Mouse (Mus musculus): Measurements from ENCODE around the gene Grid1. TPM values are rescaled to one million over a fixed set of nuclear protein-coding genes. Genes with fewer than 3 reads are reported as not detected.

Grid1 gene
- total and polyA plus RNA-seq, 2 experiments from 2014 or later, result 9.2 to 28.3 TPM

GRCm38 (mm10) chr14:35227581-35227980, 407.7 kb downstream of the Grid1 start:
- H3K4me1 ChIP-seq (ENCODE audit: insufficient read depth), result no peaks in the 10 kb centered on the region
- ATAC-seq, result no peak
- no peak for TF ChIP-seq CTCF (IDR thresholded peaks at IDR 0.05; ENCODE audit: low read depth)
- WGBS, result 96% methylated on average over 5 of the region's 5 CpGs
- no peaks in the 10 kb centered on the region for H3K27me3 ChIP-seq (ENCODE audit: insufficient read depth, low read length)
- H3K4me2 ChIP-seq (ENCODE audit: low read depth), result no peak overlapping the region
- no peaks in the 10 kb centered on the region for H3K36me3 ChIP-seq (ENCODE audit: insufficient read depth)
- H3K9ac ChIP-seq, result no peak overlapping the region
- no peak for DNase-seq
- no peak overlapping the region for H3K27ac ChIP-seq (ENCODE audit: low read depth, low read length)
- no peaks in the 10 kb centered on the region for H3K9me3 ChIP-seq (ENCODE audit: low read length)
- no peak overlapping the region for H3K4me3 ChIP-seq (ENCODE audit: low read depth, low read length)

GRCm38 (mm10) chr14:35231384-35231783, 411.5 kb downstream of the Grid1 start:
- Histone ChIP-seq H3K4me2 (ENCODE audit: low read depth) (no peak overlapping the region), H3K27me3 (ENCODE audit: insufficient read depth, low read length) (no peaks in the 10 kb centered on the region), H3K4me3 (ENCODE audit: low read depth, low read length) (no peak overlapping the region), H3K36me3 (ENCODE audit: insufficient read depth) (no peaks in the 10 kb centered on the region), H3K9me3 (ENCODE audit: low read length) (no peaks in the 10 kb centered on the region), H3K4me1 (ENCODE audit: insufficient read depth) (no peaks in the 10 kb centered on the region), H3K27ac (ENCODE audit: low read depth, low read length) (no peak overlapping the region), H3K9ac (no peak overlapping the region)
- DNase-seq, result no peak
- no peak for ATAC-seq
- no peak for TF ChIP-seq CTCF (IDR thresholded peaks at IDR 0.05; ENCODE audit: low read depth)

- Histone ChIP-seq H3K4me3 (ENCODE audit: low read depth, low read length) (no peak overlapping the region), H3K9me3 (ENCODE audit: low read length) (no peaks in the 10 kb centered on the region), H3K27ac (ENCODE audit: low read depth, low read length) (no peak overlapping the region), H3K36me3 (ENCODE audit: insufficient read depth) (no peaks in the 10 kb centered on the region), H3K27me3 (ENCODE audit: insufficient read depth, low read length) (no peaks in the 10 kb centered on the region), H3K4me2 (ENCODE audit: low read depth) (no peak overlapping the region), H3K4me1 (ENCODE audit: insufficient read depth) (no peaks in the 10 kb centered on the region), H3K9ac (no peak overlapping the region)
- TF ChIP-seq CTCF (IDR thresholded peaks at IDR 0.05; ENCODE audit: low read depth), result no peak
- no peak for DNase-seq
- 88% methylated on average over 6 of the region's 6 CpGs for WGBS
- ATAC-seq, result no peak
Measured at GRCm38 (mm10) chr14:35242882-35243281, 423.0 kb downstream of the Grid1 start.

GRCm38 (mm10) chr14:35244776-35245548, 425.1 kb downstream of the Grid1 start:
- Histone ChIP-seq H3K9me3 (ENCODE audit: low read length) (no peaks in the 10 kb centered on the region), H3K27ac (ENCODE audit: low read depth, low read length) (no peak overlapping the region), H3K4me2 (ENCODE audit: low read depth) (no peak overlapping the region), H3K9ac (no peak overlapping the region), H3K27me3 (ENCODE audit: insufficient read depth, low read length) (no peaks in the 10 kb centered on the region), H3K36me3 (ENCODE audit: insufficient read depth) (no peaks in the 10 kb centered on the region), H3K4me1 (ENCODE audit: insufficient read depth) (no peaks in the 10 kb centered on the region), H3K4me3 (ENCODE audit: low read depth, low read length) (no peak overlapping the region)
- ATAC-seq (peak; percentile 43; the same call in 1 of the 2 replicates), DNase-seq (peak; percentile 47)
- WGBS, result 16% methylated on average over 7 of the region's 7 CpGs
- TF ChIP-seq CTCF (IDR thresholded peaks at IDR 0.05; ENCODE audit: low read depth), result no peak

- ATAC-seq (no peak), DNase-seq (peak; percentile 35)
- Histone ChIP-seq H3K9ac (no peak overlapping the region), H3K9me3 (ENCODE audit: low read length) (no peaks in the 10 kb centered on the region), H3K36me3 (ENCODE audit: insufficient read depth) (no peaks in the 10 kb centered on the region), H3K27me3 (ENCODE audit: insufficient read depth, low read length) (no peaks in the 10 kb centered on the region), H3K4me2 (ENCODE audit: low read depth) (no peak overlapping the region), H3K4me3 (ENCODE audit: low read depth, low read length) (no peak overlapping the region), H3K4me1 (ENCODE audit: insufficient read depth) (no peaks in the 10 kb centered on the region), H3K27ac (ENCODE audit: low read depth, low read length) (no peak overlapping the region)
- TF ChIP-seq CTCF (IDR thresholded peaks at IDR 0.05; ENCODE audit: low read depth), result no peak
- 35% methylated on average over 4 of the region's 4 CpGs for WGBS
Measured at GRCm38 (mm10) chr14:35250412-35250811, 430.5 kb downstream of the Grid1 start.

GRCm38 (mm10) chr14:35254477-35254876, 434.6 kb downstream of the Grid1 start:
- TF ChIP-seq CTCF (IDR thresholded peaks at IDR 0.05; ENCODE audit: low read depth), result no peak
- no peak for DNase-seq
- Histone ChIP-seq H3K9me3 (ENCODE audit: low read length) (no peaks in the 10 kb centered on the region), H3K4me3 (ENCODE audit: low read depth, low read length) (no peak overlapping the region), H3K9ac (no peak overlapping the region), H3K4me2 (ENCODE audit: low read depth) (no peak overlapping the region), H3K36me3 (ENCODE audit: insufficient read depth) (no peaks in the 10 kb centered on the region), H3K4me1 (ENCODE audit: insufficient read depth) (no peaks in the 10 kb centered on the region), H3K27ac (ENCODE audit: low read depth, low read length) (no peak overlapping the region), H3K27me3 (ENCODE audit: insufficient read depth, low read length) (no peaks in the 10 kb centered on the region)
- 34% methylated on average over 2 of the region's 2 CpGs for WGBS
- ATAC-seq, result no peak

GRCm38 (mm10) chr14:35270260-35270659, 450.4 kb downstream of the Grid1 start:
- Histone ChIP-seq H3K4me1 (ENCODE audit: insufficient read depth) (no peaks in the 10 kb centered on the region), H3K9me3 (ENCODE audit: low read length) (no peaks in the 10 kb centered on the region), H3K4me2 (ENCODE audit: low read depth) (no peak overlapping the region), H3K9ac (no peak overlapping the region), H3K4me3 (ENCODE audit: low read depth, low read length) (no peak overlapping the region), H3K27me3 (ENCODE audit: insufficient read depth, low read length) (no peaks in the 10 kb centered on the region), H3K27ac (ENCODE audit: low read depth, low read length) (no peak overlapping the region), H3K36me3 (ENCODE audit: insufficient read depth) (no peaks in the 10 kb centered on the region)
- no peak for TF ChIP-seq CTCF (IDR thresholded peaks at IDR 0.05; ENCODE audit: low read depth)
- DNase-seq (no peak), ATAC-seq (peak; percentile 53)
- WGBS, result 76% methylated on average over 4 of the region's 4 CpGs
